Mouse (Mus musculus) kidney, embryonic 16.5 days (tissue): Measurements from ENCODE around the gene Rsc1a1. TPM values are rescaled to one million over a fixed set of nuclear protein-coding genes. Genes with fewer than 3 reads are reported as not detected.

Experiments
- ATAC-seq: fragments of 200-750 bp; cut with Nextera tagmentation; 2 replicates; pipeline ENCODE4 v1.8.0; 2017; ENCODE audit warnings: moderate TSS enrichment; ENCODE audit not compliant: low FRiP score, low TSS enrichment
- H3K27ac ChIP-seq: fragments of 300-500 bp; sonication (generic); 2 replicates; pipeline ENCODE4 v1.5.1; 2014; ENCODE audit warnings: low read length
- H3K27me3 ChIP-seq: fragments of 300-500 bp; sonication (generic); 2 replicates; pipeline ENCODE4 v1.6.1; 2014; ENCODE audit warnings: low read length, control low read depth, mixed read lengths; ENCODE audit not compliant: insufficient read depth
- H3K36me3 ChIP-seq: fragments of 300-500 bp; sonication (generic); 2 replicates; pipeline ENCODE4 v1.6.1; 2014; ENCODE audit warnings: low read length, control low read depth, mixed read lengths; ENCODE audit not compliant: insufficient read depth
- H3K4me1 ChIP-seq: fragments of 300-500 bp; sonication (generic); 2 replicates; pipeline ENCODE4 v1.6.1; 2014; ENCODE audit warnings: low read length, control low read depth, mixed read lengths; ENCODE audit not compliant: insufficient read depth
- H3K4me2 ChIP-seq: fragments of 300-500 bp; sonication (generic); replicated peaks from 2 replicates; pipeline ENCODE4 v1.6.1; 2014; ENCODE audit warnings: low read depth, low read length
- H3K4me3 ChIP-seq: fragments of 300-500 bp; sonication (generic); 2 replicates; pipeline ENCODE4 v1.5.1; 2014; ENCODE audit warnings: mild to moderate bottlenecking, low read length
- H3K9ac ChIP-seq: fragments of 300-500 bp; sonication (generic); replicated peaks from 2 replicates; pipeline ENCODE4 v1.6.1; 2014; ENCODE audit warnings: low read length
- H3K9me3 ChIP-seq: fragments of 300-500 bp; sonication (generic); 2 replicates; pipeline ENCODE4 v1.6.1; 2016; ENCODE audit warnings: low read length, control low read depth
- WGBS: fragments of 180-500 bp; shearing (Covaris S2); extraction: QIAGEN DNeasy Blood & Tissue Kit; methylation state at CpG from one replicate; pipeline ENCODE4 v1.1.7; 2014; 5-methylcytosine and 5-hydroxymethylcytosine counted together
- polyA plus RNA-seq: library from polyadenylated mRNA; unstranded; fragments of >200 nt; fragmentation: Nextera tagmentation; extraction: Ambion mirVana; gene quantifications from 2 replicates; pipeline ENCODE4 v1.2.1, GENCODE M21; 2015

Gene Rsc1a1
- polyA plus RNA-seq, 1 experiment from 2014 or later, result not detected

GRCm38 (mm10) chr4:141648262-141648661 lies 37.1 kb downstream of the Rsc1a1 start:
- no peaks in the 10 kb centered on the region for H3K9me3 ChIP-seq
- H3K36me3 ChIP-seq, result peaks cover 19% of the 10 kb centered on the region; the same call in 1 of the 2 replicates
- 96% methylated on average over 5 of the region's 5 CpGs for WGBS
- H3K27me3 ChIP-seq, result no peaks in the 10 kb centered on the region
- H3K4me2 ChIP-seq, result no peak overlapping the region
- no peak overlapping the region for H3K27ac ChIP-seq
- H3K4me1 ChIP-seq, result peaks cover 11% of the 10 kb centered on the region
- no peak overlapping the region for H3K4me3 ChIP-seq
- no peak for ATAC-seq
- H3K9ac ChIP-seq, result no peak overlapping the region

GRCm38 (mm10) chr4:141647187-141647586 lies 38.2 kb downstream of the Rsc1a1 start:
- Histone ChIP-seq H3K4me1 (peaks cover 16% of the 10 kb centered on the region), H3K9ac (no peak overlapping the region), H3K9me3 (no peaks in the 10 kb centered on the region), H3K27me3 (no peaks in the 10 kb centered on the region), H3K4me2 (no peak overlapping the region), H3K36me3 (peaks cover 20% of the 10 kb centered on the region), H3K27ac (no peak overlapping the region), H3K4me3 (no peak overlapping the region)
- no peak for ATAC-seq
- WGBS, result 88% methylated on average over 3 of the region's 3 CpGs

- Histone ChIP-seq H3K9ac (no peak overlapping the region), H3K9me3 (no peaks in the 10 kb centered on the region), H3K4me1 (peaks cover 17% of the 10 kb centered on the region), H3K4me3 (no peak overlapping the region), H3K36me3 (peaks cover 23% of the 10 kb centered on the region), H3K27me3 (no peaks in the 10 kb centered on the region), H3K27ac (no peak overlapping the region), H3K4me2 (no peak overlapping the region)
- 89% methylated on average over 8 of the region's 8 CpGs for WGBS
- no peak for ATAC-seq
Observed at GRCm38 (mm10) chr4:141645988-141646387, 39.4 kb downstream of the Rsc1a1 start.

GRCm38 (mm10) chr4:141643118-141643855 lies 42.1 kb downstream of the Rsc1a1 start:
- H3K9me3 ChIP-seq, result no peaks in the 10 kb centered on the region
- peaks cover 17% of the 10 kb centered on the region for H3K4me1 ChIP-seq
- peak overlapping the region; percentile 75 for H3K27ac ChIP-seq
- H3K36me3 ChIP-seq, result peaks cover 21% of the 10 kb centered on the region
- no peak overlapping the region; the same call in 1 of the 2 replicates for H3K4me2 ChIP-seq
- H3K9ac ChIP-seq, result peak overlapping the region; percentile 54
- WGBS, result 17% methylated on average over 7 of the region's 7 CpGs
- ATAC-seq, result peak; percentile 55
- no peak overlapping the region for H3K4me3 ChIP-seq
- H3K27me3 ChIP-seq, result no peaks in the 10 kb centered on the region

- no peaks in the 10 kb centered on the region for H3K9me3 ChIP-seq
- H3K27ac ChIP-seq, result 0 out of 2 replicates have a peak overlapping the region, but pooled peaks have one; percentile 7
- H3K4me1 ChIP-seq, result peaks cover 17% of the 10 kb centered on the region
- H3K4me2 ChIP-seq, result no peak overlapping the region
- no peak overlapping the region for H3K4me3 ChIP-seq
- H3K27me3 ChIP-seq, result no peaks in the 10 kb centered on the region
- WGBS, result 82% methylated on average over 25 of the region's 25 CpGs
- H3K36me3 ChIP-seq, result peaks cover 26% of the 10 kb centered on the region
- H3K9ac ChIP-seq, result no peak overlapping the region
- ATAC-seq, result no peak
Observed at GRCm38 (mm10) chr4:141641961-141642811, 43.2 kb downstream of the Rsc1a1 start.

- Histone ChIP-seq H3K27me3 (no peaks in the 10 kb centered on the region), H3K4me3 (no peak overlapping the region), H3K27ac (0 out of 2 replicates have a peak overlapping the region, but pooled peaks have one; percentile 7), H3K9me3 (no peaks in the 10 kb centered on the region), H3K9ac (no peak overlapping the region), H3K36me3 (peaks cover 34% of the 10 kb centered on the region), H3K4me2 (no peak overlapping the region), H3K4me1 (peaks cover 17% of the 10 kb centered on the region)
- 85% methylated on average over 7 of the region's 7 CpGs for WGBS
- no peak for ATAC-seq
Observed at GRCm38 (mm10) chr4:141641353-141641771, 44.0 kb downstream of the Rsc1a1 start.

- Histone ChIP-seq H3K36me3 (peaks cover 34% of the 10 kb centered on the region), H3K4me3 (no peak overlapping the region), H3K9me3 (no peaks in the 10 kb centered on the region), H3K4me1 (peaks cover 17% of the 10 kb centered on the region), H3K9ac (no peak overlapping the region), H3K4me2 (no peak overlapping the region), H3K27me3 (no peaks in the 10 kb centered on the region), H3K27ac (no peak overlapping the region)
- WGBS, result 63% methylated on average over 11 of the region's 11 CpGs
- no peak for ATAC-seq
Observed at GRCm38 (mm10) chr4:141639474-141639873, 45.9 kb downstream of the Rsc1a1 start.

- Histone ChIP-seq H3K4me2 (no peak overlapping the region), H3K4me1 (no peaks in the 10 kb centered on the region), H3K9ac (no peak overlapping the region), H3K36me3 (peaks cover 49% of the 10 kb centered on the region), H3K27ac (no peak overlapping the region), H3K9me3 (no peaks in the 10 kb centered on the region), H3K27me3 (no peaks in the 10 kb centered on the region), H3K4me3 (no peak overlapping the region)
- ATAC-seq, result no peak
- WGBS, result 90% methylated on average over 5 of the region's 5 CpGs
Observed at GRCm38 (mm10) chr4:141636693-141637092, 48.7 kb downstream of the Rsc1a1 start.

- no peak overlapping the region for H3K27ac ChIP-seq
- no peak overlapping the region for H3K4me3 ChIP-seq
- peaks cover 49% of the 10 kb centered on the region for H3K36me3 ChIP-seq
- no peak for ATAC-seq
- no peak overlapping the region for H3K9ac ChIP-seq
- no peaks in the 10 kb centered on the region for H3K27me3 ChIP-seq
- no peaks in the 10 kb centered on the region for H3K4me1 ChIP-seq
- no peak overlapping the region for H3K4me2 ChIP-seq
- 78% methylated on average over 9 of the region's 9 CpGs for WGBS
- H3K9me3 ChIP-seq, result no peaks in the 10 kb centered on the region
Observed at GRCm38 (mm10) chr4:141635991-141636390, 49.4 kb downstream of the Rsc1a1 start.
